Mouse (Mus musculus) liver, embryonic 14.5 days (tissue): ENCODE data around the gene Pdlim4. TPM values are rescaled to one million over a fixed set of nuclear protein-coding genes. Genes with fewer than 3 reads are reported as not detected.

Experiments
- ATAC-seq: fragments of 200-750 bp; cut with Nextera tagmentation; 2 replicates; pipeline ENCODE4 v1.8.0; 2017; ENCODE audit warnings: moderate number of reproducible peaks, mild to moderate bottlenecking, moderate library complexity; ENCODE audit not compliant: insufficient read depth
- DNase-seq, 3 experiments: peaks; one replicate each; pipeline ENCODE4 v3.0.0-alpha.2; 2012 to 2013; ENCODE audit warnings: low read depth in 3 of 3, low spot score in 3 of 3
- H3K27ac ChIP-seq: fragments of 300-500 bp; sonication (generic); 2 replicates; pipeline ENCODE4 v1.5.1; 2014; ENCODE audit warnings: moderate library complexity, mild to moderate bottlenecking, control low read depth, inconsistent platforms
- H3K27me3 ChIP-seq: fragments of 300-500 bp; sonication (generic); 2 replicates; pipeline ENCODE4 v1.6.1; 2014; ENCODE audit warnings: mild to moderate bottlenecking, low read length, moderate library complexity; ENCODE audit not compliant: control insufficient read depth, insufficient read depth
- H3K36me3 ChIP-seq: fragments of 300-500 bp; sonication (generic); replicated peaks from 2 replicates; pipeline ENCODE4 v1.6.1; 2014; ENCODE audit warnings: low read depth; ENCODE audit not compliant: control insufficient read depth, insufficient read depth
- H3K4me1 ChIP-seq, 2 experiments: fragments of 200-500 bp in 1 of 2; fragments of 300-500 bp in 1 of 2; sonication (generic) in 1 of 2; replicated peaks; 2 replicates each; pipeline ENCODE4 v1.6.1; 2012 to 2014; ENCODE audit warnings: antibody characterized with exemption in 1 of 2, inconsistent platforms in 1 of 2, low read length in 1 of 2; ENCODE audit not compliant: control insufficient read depth in 2 of 2, insufficient read depth in 2 of 2
- H3K4me2 ChIP-seq: fragments of 300-500 bp; sonication (generic); 2 replicates; pipeline ENCODE4 v1.6.1; 2014; ENCODE audit warnings: low read depth, mild to moderate bottlenecking, control low read depth, moderate library complexity
- H3K4me3 ChIP-seq, 2 experiments: fragments of 200-500 bp in 1 of 2; fragments of 300-500 bp in 1 of 2; sonication (generic) in 1 of 2; 2 replicates each; pipeline ENCODE4 v1.5.1; 2012 to 2014; ENCODE audit warnings: low read depth in 2 of 2, low read length in 2 of 2, mild to moderate bottlenecking in 2 of 2, control low read depth in 1 of 2, inconsistent platforms in 1 of 2, moderate library complexity in 1 of 2; ENCODE audit not compliant: insufficient read depth in 1 of 2
- H3K9ac ChIP-seq: fragments of 300-500 bp; sonication (generic); replicated peaks from 2 replicates; pipeline ENCODE4 v1.6.1; 2014; ENCODE audit warnings: mild to moderate bottlenecking, control low read depth, moderate library complexity
- H3K9me3 ChIP-seq: fragments of 300-500 bp; sonication (generic); 2 replicates; pipeline ENCODE4 v1.6.1; 2016; ENCODE audit warnings: low read length, mixed read lengths; ENCODE audit not compliant: control insufficient read depth
- CTCF ChIP-seq: IDR thresholded peaks from 2 replicates; pipeline ENCODE4 v1.5.1; 2016; ENCODE audit warnings: antibody characterized with exemption, low read depth, control low read depth
- EP300 ChIP-seq: IDR thresholded peaks from 2 replicates; pipeline ENCODE4 v1.6.1; 2016; ENCODE audit warnings: antibody characterized with exemption, low read depth
- WGBS: fragments of 180-500 bp; shearing (Covaris S2); extraction: QIAGEN DNeasy Blood & Tissue Kit; methylation state at CpG from one replicate; pipeline ENCODE4 v1.1.7; 2014; ENCODE audit not compliant: insufficient replicate concordance; 5-methylcytosine and 5-hydroxymethylcytosine counted together
- polyA plus RNA-seq, 2 experiments: library from polyadenylated mRNA; depleted of rRNA in 1 of 2; stranded (reverse) in 1 of 2; unstranded in 1 of 2; fragments of >200 nt; fragmentation: Nextera tagmentation in 1 of 2; extraction: Ambion mirVana in 1 of 2; gene quantifications; 2 replicates each; pipeline versions ENCODE4 v1.2.1 to v1.2.3; 2012 to 2014

Pdlim4 gene
- polyA plus RNA-seq, 2 experiments = 2.1 to 2.4 TPM

GRCm38 (mm10) chr11:54028997-54029396, 39.8 kb downstream of the Pdlim4 start:
- H3K36me3 ChIP-seq = peaks cover 18% of the 10 kb centered on the region
- no peak for ATAC-seq
- H3K27me3 ChIP-seq = no peaks in the 10 kb centered on the region
- no peaks in the 10 kb centered on the region for H3K9me3 ChIP-seq
- WGBS = 51% methylated on average over 4 of the region's 4 CpGs
- TF ChIP-seq CTCF = no peak
- TF ChIP-seq EP300 = no peak
- H3K4me2 ChIP-seq = peak overlapping the region; percentile 97
- peak overlapping the region; percentile 68 to 96 for H3K4me3 ChIP-seq
- peak overlapping the region; percentile 95 for H3K27ac ChIP-seq
- DNase-seq = no peak
- peaks cover 32 to 34% of the 10 kb centered on the region in 2 experiments for H3K4me1 ChIP-seq
- peak overlapping the region; percentile 99 for H3K9ac ChIP-seq

- WGBS = 4% methylated on average over 61 of the region's 61 CpGs
- Histone ChIP-seq H3K9ac (peak within 1 kb of the TSS; percentile 99), H3K36me3 (peaks cover 24% of the 10 kb centered on the region), H3K9me3 (no peaks in the 10 kb centered on the region), H3K27me3 (no peaks in the 10 kb centered on the region), H3K27ac (peak within 1 kb of the TSS; percentile 95), H3K4me3 (peak within 1 kb of the TSS; percentile 68 to 96), H3K4me2 (peak within 1 kb of the TSS; percentile 97), H3K4me1 (peaks cover 36 to 39% of the 10 kb centered on the region in 2 experiments)
- peak; percentile 43 for TF ChIP-seq EP300
- peak; percentile 72 for TF ChIP-seq CTCF
- ATAC-seq (peak; percentile 83), DNase-seq (peak; percentile 80 to 83 (median 81))
These were observed 40.5 kb downstream of the Pdlim4 start, which contains the start of gene Slc22a4 for GRCm38 (mm10) chr11:54028044-54028951. Slc22a4 (minus strand) TSS chr11:54028090.

- peaks cover 44 to 45% of the 10 kb centered on the region in 2 experiments for H3K4me1 ChIP-seq
- 10% methylated on average over 31 of the region's 31 CpGs for WGBS
- DNase-seq (no peak), ATAC-seq (no peak)
- H3K9ac ChIP-seq = peak overlapping the region; percentile 99
- no peaks in the 10 kb centered on the region for H3K27me3 ChIP-seq
- no peak for TF ChIP-seq CTCF
- TF ChIP-seq EP300 = no peak
- H3K36me3 ChIP-seq = peaks cover 33% of the 10 kb centered on the region
- no peaks in the 10 kb centered on the region for H3K9me3 ChIP-seq
- peak overlapping the region; percentile 97 for H3K4me2 ChIP-seq
- peak overlapping the region; percentile 95 for H3K27ac ChIP-seq
- H3K4me3 ChIP-seq = peak overlapping the region; percentile 68 to 96
These were observed 41.4 kb downstream of the Pdlim4 start for GRCm38 (mm10) chr11:54027131-54028043.

- TF ChIP-seq EP300 = peak; percentile 95
- no peak for TF ChIP-seq CTCF
- H3K27me3 ChIP-seq = no peaks in the 10 kb centered on the region
- H3K4me2 ChIP-seq = peak overlapping the region; percentile 97
- peak overlapping the region; percentile 95 for H3K27ac ChIP-seq
- H3K36me3 ChIP-seq = peaks cover 41% of the 10 kb centered on the region
- ATAC-seq (peak; percentile 85), DNase-seq (peak; percentile 88)
- no peaks in the 10 kb centered on the region for H3K9me3 ChIP-seq
- peaks cover 45 to 48% of the 10 kb centered on the region in 2 experiments for H3K4me1 ChIP-seq
- WGBS = 12% methylated on average over 1 of the region's 1 CpGs
- peak overlapping the region; percentile 99 for H3K9ac ChIP-seq
- peak overlapping the region; percentile 68 to 96 for H3K4me3 ChIP-seq
These were observed 42.2 kb downstream of the Pdlim4 start for GRCm38 (mm10) chr11:54026491-54027041.
